Mouse (Mus musculus) liver, postnatal 0 days (tissue): ENCODE results near the gene Rhbdd2. TPM values are rescaled to one million over a fixed set of nuclear protein-coding genes. Genes with fewer than 3 reads are reported as not detected.

ENCODE experiments used
- ATAC-seq: fragments of 200-750 bp; cut with Nextera tagmentation; 2 replicates; pipeline ENCODE4 v1.8.0; 2017; ENCODE audit warnings: mild to moderate bottlenecking, moderate library complexity
- DNase-seq: peaks from one replicate; pipeline ENCODE4 v3.0.0-alpha.2; 2016
- H3K27ac ChIP-seq: fragments of 300-500 bp; sonication (generic); 2 replicates; pipeline ENCODE4 v1.5.1; 2014; ENCODE audit warnings: antibody characterized with exemption, moderate library complexity, mild to moderate bottlenecking, low read depth
- H3K27me3 ChIP-seq: fragments of 300-500 bp; sonication (generic); 2 replicates; pipeline ENCODE4 v1.6.1; 2014; ENCODE audit warnings: low read length, control low read depth, mixed read lengths; ENCODE audit not compliant: insufficient read depth
- H3K36me3 ChIP-seq: fragments of 300-500 bp; sonication (generic); replicated peaks from 2 replicates; pipeline ENCODE4 v1.6.1; 2014; ENCODE audit warnings: mild to moderate bottlenecking, control low read depth, low read length, moderate library complexity, mixed read lengths; ENCODE audit not compliant: insufficient read depth
- H3K4me1 ChIP-seq: fragments of 300-500 bp; sonication (generic); 2 replicates; pipeline ENCODE4 v1.6.1; 2014; ENCODE audit warnings: antibody characterized with exemption, mild to moderate bottlenecking, control low read depth; ENCODE audit not compliant: insufficient read depth
- H3K4me2 ChIP-seq: fragments of 300-500 bp; sonication (generic); 2 replicates; pipeline ENCODE4 v1.6.1; 2014; ENCODE audit warnings: low read depth, mild to moderate bottlenecking, low read length, moderate library complexity, mixed read lengths
- H3K4me3 ChIP-seq: fragments of 300-500 bp; sonication (generic); 2 replicates; pipeline ENCODE4 v1.5.1; 2014; ENCODE audit warnings: low read depth, low read length
- H3K9ac ChIP-seq: fragments of 300-500 bp; sonication (generic); replicated peaks from 2 replicates; pipeline ENCODE4 v1.6.1; 2014; ENCODE audit warnings: mild to moderate bottlenecking, moderate library complexity
- H3K9me3 ChIP-seq: fragments of 300-500 bp; sonication (generic); 2 replicates; pipeline ENCODE4 v1.6.1; 2016; ENCODE audit warnings: mild to moderate bottlenecking, control low read depth, low read length, mixed read lengths
- CTCF ChIP-seq: sonication (generic); IDR thresholded peaks from 2 replicates; pipeline ENCODE4 v1.5.1; 2016; ENCODE audit warnings: antibody characterized with exemption, low read depth
- EP300 ChIP-seq: IDR thresholded peaks from 2 replicates; pipeline ENCODE4 v1.6.1; 2016; ENCODE audit warnings: antibody characterized with exemption, low read depth, mild to moderate bottlenecking
- WGBS: fragments of 180-500 bp; shearing (Covaris S2); extraction: QIAGEN DNeasy Blood & Tissue Kit; methylation state at CpG from one replicate; pipeline ENCODE4 v1.1.7; 2014; ENCODE audit not compliant: insufficient replicate concordance; 5-methylcytosine and 5-hydroxymethylcytosine counted together
- polyA plus RNA-seq: library from polyadenylated mRNA; unstranded; fragments of >200 nt; fragmentation: Nextera tagmentation; extraction: Ambion mirVana; gene quantifications from 2 replicates; pipeline ENCODE4 v1.2.1, GENCODE M21; 2015

The Rhbdd2 gene
- polyA plus RNA-seq, 1 experiment from 2014 or later, result 28.3 TPM

GRCm38 (mm10) chr5:135660535-135660934 is 28.1 kb downstream of the Rhbdd2 start:
- DNase-seq (no peak), ATAC-seq (no peak)
- no peak overlapping the region for H3K4me3 ChIP-seq
- no peak overlapping the region for H3K4me2 ChIP-seq
- no peaks in the 10 kb centered on the region for H3K27me3 ChIP-seq
- H3K27ac ChIP-seq, result no peak overlapping the region
- no peaks in the 10 kb centered on the region for H3K36me3 ChIP-seq
- TF ChIP-seq EP300, result no peak
- no peak for TF ChIP-seq CTCF
- H3K9me3 ChIP-seq, result no peaks in the 10 kb centered on the region
- H3K4me1 ChIP-seq, result peaks cover 4% of the 10 kb centered on the region; the same call in 1 of the 2 replicates
- 87% methylated on average over 7 of the region's 7 CpGs for WGBS
- H3K9ac ChIP-seq, result no peak overlapping the region

GRCm38 (mm10) chr5:135666890-135667289 is 34.5 kb downstream of the Rhbdd2 start:
- no peaks in the 10 kb centered on the region for H3K36me3 ChIP-seq
- no peak for DNase-seq
- H3K4me2 ChIP-seq, result no peak overlapping the region
- no peak for ATAC-seq
- no peak overlapping the region for H3K9ac ChIP-seq
- no peaks in the 10 kb centered on the region for H3K27me3 ChIP-seq
- H3K4me3 ChIP-seq, result no peak overlapping the region
- TF ChIP-seq EP300 (no peak), CTCF (no peak)
- H3K9me3 ChIP-seq, result 0 out of 2 replicates have a peak, but pooled peaks cover 2% of the 10 kb centered on the region
- H3K4me1 ChIP-seq, result no peaks in the 10 kb centered on the region
- H3K27ac ChIP-seq, result no peak overlapping the region
- 54% methylated on average over 5 of the region's 5 CpGs for WGBS

GRCm38 (mm10) chr5:135668071-135668470 is 35.7 kb downstream of the Rhbdd2 start:
- DNase-seq (no peak), ATAC-seq (no peak)
- Histone ChIP-seq H3K27ac (no peak overlapping the region), H3K4me3 (no peak overlapping the region), H3K27me3 (no peaks in the 10 kb centered on the region), H3K9me3 (0 out of 2 replicates have a peak, but pooled peaks cover 2% of the 10 kb centered on the region), H3K36me3 (no peaks in the 10 kb centered on the region), H3K9ac (no peak overlapping the region), H3K4me2 (no peak overlapping the region), H3K4me1 (peaks cover 3% of the 10 kb centered on the region; the same call in 1 of the 2 replicates)
- TF ChIP-seq CTCF (no peak), EP300 (no peak)
- 46% methylated on average over 7 of the region's 7 CpGs for WGBS

- Histone ChIP-seq H3K9ac (no peak within 1 kb of the TSS), H3K4me2 (no peak within 1 kb of the TSS), H3K4me1 (peaks cover 15% of the 10 kb centered on the region), H3K9me3 (0 out of 2 replicates have a peak, but pooled peaks cover 2% of the 10 kb centered on the region), H3K36me3 (no peaks in the 10 kb centered on the region), H3K27ac (no peak within 1 kb of the TSS), H3K27me3 (no peaks in the 10 kb centered on the region), H3K4me3 (no peak within 1 kb of the TSS)
- TF ChIP-seq CTCF (no peak), EP300 (no peak)
- ATAC-seq, result no peak
- no peak for DNase-seq
- WGBS, result 36% methylated on average over 9 of the region's 9 CpGs
Observed at GRCm38 (mm10) chr5:135669741-135670275, 37.4 kb downstream of the Rhbdd2 start, which contains the start of gene Por. Gene Por (plus strand): TSS chr5:135670033.

- ATAC-seq (no peak), DNase-seq (no peak)
- H3K4me2 ChIP-seq, result no peak overlapping the region
- no peak overlapping the region for H3K9ac ChIP-seq
- WGBS, result 56% methylated on average over 2 of the region's 2 CpGs
- H3K27ac ChIP-seq, result no peak overlapping the region
- no peak overlapping the region for H3K4me3 ChIP-seq
- TF ChIP-seq EP300 (no peak), CTCF (no peak)
- H3K27me3 ChIP-seq, result no peaks in the 10 kb centered on the region
- H3K9me3 ChIP-seq, result 0 out of 2 replicates have a peak, but pooled peaks cover 2% of the 10 kb centered on the region
- no peaks in the 10 kb centered on the region for H3K36me3 ChIP-seq
- peaks cover 15% of the 10 kb centered on the region for H3K4me1 ChIP-seq
Observed at GRCm38 (mm10) chr5:135670881-135671280, 38.5 kb downstream of the Rhbdd2 start.

- Histone ChIP-seq H3K27me3 (no peaks in the 10 kb centered on the region), H3K9ac (no peak overlapping the region), H3K27ac (no peak overlapping the region), H3K4me2 (no peak overlapping the region), H3K4me1 (peaks cover 20% of the 10 kb centered on the region), H3K36me3 (no peaks in the 10 kb centered on the region), H3K9me3 (no peaks in the 10 kb centered on the region), H3K4me3 (no peak overlapping the region)
- DNase-seq (no peak), ATAC-seq (no peak)
- WGBS, result 57% methylated on average over 4 of the region's 4 CpGs
- TF ChIP-seq EP300 (no peak), CTCF (no peak)
Observed at GRCm38 (mm10) chr5:135672509-135672908, 40.1 kb downstream of the Rhbdd2 start.
